Mouse (Mus musculus) CH12.LX (cell line): ENCODE results near the gene P2ry12.

ENCODE experiments used
- CTCF ChIP-seq, 2 experiments: IDR thresholded peaks in 1 of 2; conservative IDR thresholded peaks in 1 of 2; 2 replicates each; pipeline ENCODE4 v1.5.1; 2011 to 2012; ENCODE audit warnings: low read depth in 2 of 2, low read length in 2 of 2, improper control_type of control experiment in 1 of 2, inconsistent platforms in 1 of 2, mild to moderate bottlenecking in 1 of 2, moderate library complexity in 1 of 2
- ELF1 ChIP-seq: IDR thresholded peaks from 2 replicates; pipeline ENCODE4 v1.6.1; 2014; ENCODE audit warnings: low read depth, mild to moderate bottlenecking, inconsistent platforms, low read length, improper control_type of control experiment
- EP300 ChIP-seq: IDR thresholded peaks from 2 replicates; pipeline ENCODE4 v1.6.1; 2011; ENCODE audit warnings: low read length, improper control_type of control experiment
- JUND ChIP-seq: conservative IDR thresholded peaks from 2 replicates; pipeline ENCODE4 v1.6.1; 2011; ENCODE audit warnings: low read depth, low read length, improper control_type of control experiment
- KAT2A ChIP-seq: IDR thresholded peaks from 2 replicates; pipeline ENCODE4 v1.6.1; 2012; ENCODE audit warnings: low read length, improper control_type of control experiment, inconsistent platforms; ENCODE audit not compliant: insufficient replicate concordance
- NELFE ChIP-seq: IDR thresholded peaks from 2 replicates; pipeline ENCODE4 v1.6.1; 2011; ENCODE audit warnings: low read depth, low read length, improper control_type of control experiment
- POLR2A ChIP-seq: IDR thresholded peaks from 2 replicates; pipeline ENCODE4 v1.6.1; 2011; ENCODE audit warnings: low read depth, mild to moderate bottlenecking, improper control_type of control experiment, low read length
- POLR2AphosphoS2 ChIP-seq: IDR thresholded peaks from 2 replicates; pipeline ENCODE4 v1.6.1; 2011; ENCODE audit warnings: low read depth, low read length, improper control_type of control experiment
- RAD21 ChIP-seq: IDR thresholded peaks from 2 replicates; pipeline ENCODE4 v1.6.1; 2011; ENCODE audit warnings: low read depth, mild to moderate bottlenecking, low read length, improper control_type of control experiment, moderate library complexity
- SIN3A ChIP-seq: IDR thresholded peaks from 2 replicates; pipeline ENCODE4 v1.6.1; 2012; ENCODE audit warnings: low read length, improper control_type of control experiment, inconsistent platforms
- UBTF ChIP-seq: IDR thresholded peaks from 2 replicates; pipeline ENCODE4 v1.6.1; 2012; ENCODE audit warnings: low read depth, mild to moderate bottlenecking, inconsistent platforms, low read length, improper control_type of control experiment, moderate library complexity
- USF1 ChIP-seq: IDR thresholded peaks from 2 replicates; pipeline ENCODE4 v1.6.1; 2014; ENCODE audit warnings: low read depth, mild to moderate bottlenecking, inconsistent platforms, low read length, improper control_type of control experiment
- ZKSCAN1 ChIP-seq: IDR thresholded peaks from 2 replicates; pipeline ENCODE4 v1.6.1; 2012; ENCODE audit warnings: low read depth, inconsistent platforms, low read length, improper control_type of control experiment, borderline replicate concordance

DNA sequence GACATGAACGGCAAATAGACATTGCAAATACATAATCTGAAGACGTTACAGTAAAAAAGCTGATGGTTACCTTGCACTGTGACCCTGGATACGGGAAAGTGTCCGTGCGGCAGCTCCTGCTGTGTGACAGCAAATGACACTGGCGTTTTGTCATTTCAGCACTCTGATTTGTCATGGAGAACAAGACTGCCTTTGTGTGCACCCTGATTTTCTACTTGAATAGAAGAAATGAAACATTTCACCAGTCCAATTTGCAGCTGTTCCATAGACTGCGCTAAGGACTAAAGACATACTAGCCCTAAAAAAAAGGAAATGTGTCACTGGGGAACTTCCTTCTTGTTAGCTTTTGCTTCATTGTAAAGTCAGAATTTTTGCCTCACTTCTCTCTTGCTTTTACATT lies at the start of gene P2ry12:
- peak; percentile 36; the same call in 1 of the 2 replicates for TF ChIP-seq EP300
- no peak for TF ChIP-seq CTCF (conservative IDR thresholded peaks at IDR 0.05 in 1 of 2, IDR thresholded peaks at IDR 0.05 in 1 of 2; ENCODE audit: low read depth in 2 of 2, low read length in 2 of 2)
- TF ChIP-seq POLR2A: no peak
- no peak for TF ChIP-seq ELF1
- no peak for TF ChIP-seq NELFE
- TF ChIP-seq JUND: no peak
- no peak for TF ChIP-seq KAT2A
- TF ChIP-seq ZKSCAN1: no peak
- no peak; the same call in 1 of the 2 replicates for TF ChIP-seq SIN3A
- TF ChIP-seq USF1: no peak
- no peak for TF ChIP-seq POLR2AphosphoS2
- TF ChIP-seq RAD21: no peak
- TF ChIP-seq UBTF: no peak
